Mouse (Mus musculus): ENCODE results near the gene Ptprk. TPM values are rescaled to one million over a fixed set of nuclear protein-coding genes. Genes with fewer than 3 reads are reported as not detected.

The Ptprk gene
- polyA plus RNA-seq, 1 experiment from 2014 or later: 44.6 TPM

DNA sequence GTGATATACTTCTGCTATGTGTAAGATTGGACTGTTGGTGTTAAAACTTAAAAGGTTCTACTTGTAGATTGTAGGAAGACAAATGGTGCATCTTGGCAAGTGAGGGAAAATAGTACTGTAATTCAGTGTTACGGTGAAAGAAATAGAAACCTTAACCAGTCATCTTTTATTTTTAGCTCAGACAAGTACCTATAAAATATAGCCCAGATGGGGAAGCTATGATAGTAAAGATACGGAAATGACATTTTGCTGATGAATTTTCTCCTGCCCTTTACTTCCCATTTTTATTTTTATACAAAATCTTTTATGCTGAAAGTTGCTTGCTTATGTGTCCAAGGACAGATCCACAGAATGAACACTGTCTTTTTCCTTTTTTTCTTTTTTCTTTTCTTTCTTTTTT, 248.4 kb downstream of the Ptprk start:
- H3K4me3 ChIP-seq (ENCODE audit: low read length): no peak overlapping the region

DNA sequence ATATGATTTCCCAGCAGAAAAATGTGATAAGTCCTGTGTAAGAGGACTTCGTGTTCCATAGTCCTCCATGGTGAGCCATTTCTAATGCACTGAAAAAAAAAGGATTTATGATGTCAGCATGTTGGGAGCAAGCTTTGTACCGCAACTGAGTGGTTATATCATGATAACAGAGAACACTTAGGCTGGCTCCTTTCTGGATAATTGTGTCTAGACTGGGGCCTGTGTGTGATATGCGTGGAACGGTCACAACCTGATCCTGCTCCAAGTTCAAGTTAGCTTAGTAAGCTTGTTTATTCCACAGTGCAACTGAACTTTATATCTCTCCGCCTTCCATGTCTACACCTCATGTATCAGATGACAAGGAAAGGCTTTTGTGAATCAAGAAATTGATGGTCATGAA, 260.6 kb downstream of the Ptprk start:
- no peak for ATAC-seq (ENCODE audit: low read depth)
- Histone ChIP-seq H3K36me3 (ENCODE audit: control insufficient read depth, insufficient read depth, low read length) (no peaks in the 10 kb centered on the region), H3K9ac (ENCODE audit: low read length) (no peak overlapping the region), H3K4me1 (replicated peaks; ENCODE audit: control insufficient read depth, insufficient read depth, low read length) (no peaks in the 10 kb centered on the region), H3K27me3 (ENCODE audit: control insufficient read depth, insufficient read depth, low read depth, low read length) (no peaks in the 10 kb centered on the region), H3K4me3 (ENCODE audit: low read length) (no peak overlapping the region), H3K4me2 (ENCODE audit: low read depth, low read length) (no peak overlapping the region), H3K27ac (ENCODE audit: low read length) (no peak overlapping the region), H3K9me3 (ENCODE audit: control insufficient read depth, low read length) (no peaks in the 10 kb centered on the region)
- 72% methylated on average over 5 of the region's 5 CpGs for WGBS

More for the DNA sequence above, 248.4 kb downstream of the Ptprk start:
- Histone ChIP-seq H3K4me2 (ENCODE audit: low read depth, low read length) (no peak overlapping the region), H3K27ac (ENCODE audit: low read length) (no peak overlapping the region), H3K36me3 (ENCODE audit: control insufficient read depth, insufficient read depth, low read length) (no peaks in the 10 kb centered on the region), H3K9me3 (ENCODE audit: control insufficient read depth, low read length) (no peaks in the 10 kb centered on the region), H3K9ac (ENCODE audit: low read length) (no peak overlapping the region), H3K4me1 (replicated peaks; ENCODE audit: control insufficient read depth, insufficient read depth, low read length) (no peaks in the 10 kb centered on the region), H3K27me3 (ENCODE audit: control insufficient read depth, insufficient read depth, low read depth, low read length) (no peaks in the 10 kb centered on the region)
- no peak for ATAC-seq (ENCODE audit: low read depth)
- 92% methylated on average over 2 of the region's 2 CpGs for WGBS

DNA sequence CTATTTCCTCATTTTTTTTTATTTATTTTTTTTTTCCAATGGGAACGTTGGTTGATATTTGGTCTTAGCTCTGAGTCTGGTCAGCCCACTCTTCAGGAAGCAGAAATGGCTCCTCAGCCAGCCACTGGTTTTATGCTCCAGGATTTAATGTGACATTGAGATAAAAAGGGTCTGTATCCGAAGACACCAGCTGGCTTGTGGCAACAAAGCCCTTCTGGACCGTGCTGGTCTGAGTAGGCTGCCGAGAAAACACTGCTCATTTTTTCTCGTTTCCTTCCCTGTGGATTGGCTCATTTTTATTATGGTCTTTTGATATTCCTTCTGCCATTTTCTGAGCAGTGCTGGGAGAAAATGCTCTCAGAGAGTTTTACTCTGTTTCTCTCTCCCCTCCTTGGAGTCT, 263.9 kb downstream of the Ptprk start:
- Histone ChIP-seq H3K27ac (ENCODE audit: low read length) (no peak overlapping the region), H3K27me3 (ENCODE audit: control insufficient read depth, insufficient read depth, low read depth, low read length) (no peaks in the 10 kb centered on the region), H3K4me1 (replicated peaks; ENCODE audit: control insufficient read depth, insufficient read depth, low read length) (no peaks in the 10 kb centered on the region), H3K9me3 (ENCODE audit: control insufficient read depth, low read length) (no peaks in the 10 kb centered on the region), H3K4me3 (ENCODE audit: low read length) (no peak overlapping the region), H3K9ac (ENCODE audit: low read length) (no peak overlapping the region), H3K4me2 (ENCODE audit: low read depth, low read length) (no peak overlapping the region), H3K36me3 (ENCODE audit: control insufficient read depth, insufficient read depth, low read length) (no peaks in the 10 kb centered on the region)
- WGBS: 57% methylated on average over 5 of the region's 5 CpGs
- ATAC-seq (ENCODE audit: low read depth): no peak

DNA sequence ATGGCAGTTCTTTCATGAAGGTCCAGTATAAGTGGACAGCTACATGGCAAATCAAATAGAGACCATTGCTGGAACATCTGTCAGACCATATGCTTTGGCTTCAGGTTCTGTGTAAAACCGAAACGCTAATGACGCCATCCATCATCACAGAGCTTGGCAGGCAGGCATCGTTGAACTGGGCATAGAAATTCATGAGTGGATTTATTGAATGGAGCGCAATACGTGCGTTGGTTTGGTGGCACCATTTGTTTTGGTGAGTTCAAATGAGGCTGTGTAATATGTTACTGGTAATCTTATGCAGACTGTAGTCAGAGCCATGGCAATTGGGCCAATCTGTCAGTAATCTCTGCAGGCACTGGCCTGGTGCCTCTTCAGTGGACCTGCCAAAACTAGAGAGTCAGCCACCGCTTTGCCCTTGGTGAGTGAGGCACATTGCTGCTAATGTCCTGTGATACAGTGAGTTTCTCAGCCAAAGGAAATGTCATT, 270.6 kb downstream of the Ptprk start:
- H3K4me3 ChIP-seq (ENCODE audit: low read length): no peak overlapping the region
- 88% methylated on average over 8 of the region's 8 CpGs for WGBS
- no peak for ATAC-seq (ENCODE audit: low read depth)

DNA sequence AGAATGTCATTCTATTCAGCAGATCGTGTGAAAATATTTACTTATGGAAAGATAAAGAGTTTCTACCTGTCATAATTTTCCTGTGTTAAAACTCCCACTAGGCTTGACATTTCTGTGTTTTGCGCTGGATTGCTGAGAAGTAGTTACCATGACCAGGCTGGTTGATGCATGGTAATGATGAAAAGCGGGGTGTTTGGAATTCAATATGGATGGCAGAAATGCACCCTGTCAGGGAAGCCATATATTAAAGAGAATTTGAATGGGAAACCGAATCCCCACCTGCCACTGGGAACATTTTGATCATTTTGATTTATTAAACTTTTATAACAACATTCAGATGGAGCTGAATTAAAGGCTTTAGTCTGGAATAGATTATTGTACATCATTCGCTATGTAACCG, 290.7 kb downstream of the Ptprk start:
- ATAC-seq (ENCODE audit: low read depth): no peak
- no peaks in the 10 kb centered on the region for H3K9me3 ChIP-seq (ENCODE audit: control insufficient read depth, low read length)
- WGBS: 81% methylated on average over 6 of the region's 6 CpGs
- H3K9ac ChIP-seq (ENCODE audit: low read length): no peak overlapping the region
- no peaks in the 10 kb centered on the region for H3K27me3 ChIP-seq (ENCODE audit: control insufficient read depth, insufficient read depth, low read depth, low read length)
- H3K36me3 ChIP-seq (ENCODE audit: control insufficient read depth, insufficient read depth, low read length): no peaks in the 10 kb centered on the region
- H3K4me2 ChIP-seq (ENCODE audit: low read depth, low read length): no peak overlapping the region
- H3K4me1 ChIP-seq (replicated peaks; ENCODE audit: control insufficient read depth, insufficient read depth, low read length): no peaks in the 10 kb centered on the region
- no peak overlapping the region for H3K4me3 ChIP-seq (ENCODE audit: low read length)
- H3K27ac ChIP-seq (ENCODE audit: low read length): no peak overlapping the region

More for the DNA sequence above, 270.6 kb downstream of the Ptprk start:
- no peak overlapping the region for H3K9ac ChIP-seq (ENCODE audit: low read length)
- H3K36me3 ChIP-seq (ENCODE audit: control insufficient read depth, insufficient read depth, low read length): no peaks in the 10 kb centered on the region
- no peaks in the 10 kb centered on the region for H3K27me3 ChIP-seq (ENCODE audit: control insufficient read depth, insufficient read depth, low read depth, low read length)
- no peaks in the 10 kb centered on the region for H3K4me1 ChIP-seq (replicated peaks; ENCODE audit: control insufficient read depth, insufficient read depth, low read length)
- no peak overlapping the region for H3K27ac ChIP-seq (ENCODE audit: low read length)
- no peak overlapping the region for H3K4me2 ChIP-seq (ENCODE audit: low read depth, low read length)
- no peaks in the 10 kb centered on the region for H3K9me3 ChIP-seq (ENCODE audit: control insufficient read depth, low read length)

DNA sequence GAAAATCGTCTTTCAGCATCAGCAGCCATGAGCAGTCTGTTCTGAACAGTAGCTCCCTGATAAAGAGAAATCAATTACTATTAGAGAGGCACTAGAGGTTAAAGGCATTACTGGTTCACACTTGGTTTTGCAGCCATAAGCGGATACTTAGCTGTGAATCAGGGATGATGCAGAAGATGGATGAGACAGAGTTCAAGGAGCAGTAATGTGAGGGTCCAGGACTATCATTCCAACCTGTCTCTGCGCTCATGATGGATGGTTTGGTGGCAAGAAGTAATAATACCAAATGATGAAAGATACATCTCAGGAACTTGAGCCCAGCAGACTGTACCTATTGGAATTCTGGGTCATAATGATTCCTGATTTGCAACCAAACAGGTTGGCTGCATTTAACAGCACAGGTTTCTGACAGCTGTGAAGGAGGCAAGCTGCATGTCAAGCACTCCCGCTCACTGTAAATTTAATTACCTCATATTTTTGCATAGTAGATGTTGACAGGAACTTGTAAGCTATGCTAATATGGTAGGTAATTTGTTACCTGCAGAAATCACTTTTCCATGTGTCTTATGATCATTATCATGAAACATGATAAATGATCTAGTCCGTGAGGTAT, 291.6 kb downstream of the Ptprk start:
- no peaks in the 10 kb centered on the region for H3K27me3 ChIP-seq (ENCODE audit: control insufficient read depth, insufficient read depth, low read depth, low read length)
- H3K36me3 ChIP-seq (ENCODE audit: control insufficient read depth, insufficient read depth, low read length): no peaks in the 10 kb centered on the region
- no peaks in the 10 kb centered on the region for H3K9me3 ChIP-seq (ENCODE audit: control insufficient read depth, low read length)
- ATAC-seq (ENCODE audit: low read depth): no peak
- no peak overlapping the region for H3K4me3 ChIP-seq (ENCODE audit: low read length)
- no peak overlapping the region for H3K4me2 ChIP-seq (ENCODE audit: low read depth, low read length)
- no peak overlapping the region for H3K9ac ChIP-seq (ENCODE audit: low read length)
- no peaks in the 10 kb centered on the region for H3K4me1 ChIP-seq (replicated peaks; ENCODE audit: control insufficient read depth, insufficient read depth, low read length)
- H3K27ac ChIP-seq (ENCODE audit: low read length): no peak overlapping the region
- 74% methylated on average over 5 of the region's 5 CpGs for WGBS

DNA sequence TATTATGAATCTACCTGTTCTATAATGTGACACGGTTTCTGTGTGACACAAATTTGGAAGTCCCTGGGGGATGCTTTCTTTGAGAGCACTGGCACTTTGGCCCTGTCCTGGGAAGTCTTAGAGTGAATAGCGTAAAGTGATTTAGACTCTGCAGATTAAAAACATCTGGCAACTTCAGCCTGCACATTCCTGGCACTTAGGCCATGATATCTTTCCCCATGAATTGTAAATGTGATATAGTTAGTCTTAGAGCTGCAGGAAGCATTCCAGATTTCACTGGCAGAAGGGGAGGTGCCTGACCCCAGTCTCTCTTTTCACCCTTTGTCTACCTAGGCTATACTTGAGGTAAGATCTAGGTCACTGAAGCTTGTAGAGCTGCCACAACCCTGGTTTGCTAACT, 295.2 kb downstream of the Ptprk start:
- H3K9ac ChIP-seq (ENCODE audit: low read length): no peak overlapping the region
- no peak for ATAC-seq (ENCODE audit: low read depth)
- H3K4me1 ChIP-seq (replicated peaks; ENCODE audit: control insufficient read depth, insufficient read depth, low read length): no peaks in the 10 kb centered on the region
- H3K27ac ChIP-seq (ENCODE audit: low read length): no peak overlapping the region
- no peaks in the 10 kb centered on the region for H3K27me3 ChIP-seq (ENCODE audit: control insufficient read depth, insufficient read depth, low read depth, low read length)
- no peak overlapping the region for H3K4me2 ChIP-seq (ENCODE audit: low read depth, low read length)
- H3K4me3 ChIP-seq (ENCODE audit: low read length): no peak overlapping the region
- 54% methylated on average over 2 of the region's 2 CpGs for WGBS
- no peaks in the 10 kb centered on the region for H3K36me3 ChIP-seq (ENCODE audit: control insufficient read depth, insufficient read depth, low read length)
- H3K9me3 ChIP-seq (ENCODE audit: control insufficient read depth, low read length): no peaks in the 10 kb centered on the region

DNA sequence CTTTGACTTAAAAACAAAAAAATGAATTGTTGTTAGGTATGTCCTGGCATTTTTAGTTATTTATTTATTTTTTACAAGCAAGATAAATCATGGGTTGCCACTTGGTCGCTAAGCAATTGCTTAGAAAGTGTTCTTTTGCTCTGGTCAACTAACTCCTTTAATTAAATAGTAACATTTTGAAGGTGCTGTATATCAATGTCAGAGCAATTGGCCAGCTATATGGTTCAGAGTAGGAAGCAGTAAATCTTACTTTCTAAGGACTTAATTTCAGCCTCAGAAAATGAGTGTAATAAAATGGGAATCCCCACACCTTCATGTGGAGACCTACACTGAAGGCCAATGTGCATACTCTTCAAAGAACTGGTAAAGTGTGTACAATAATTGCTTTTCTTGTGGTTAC, 300.3 kb downstream of the Ptprk start:
- H3K27me3 ChIP-seq (ENCODE audit: control insufficient read depth, insufficient read depth, low read depth, low read length): no peaks in the 10 kb centered on the region
- no peaks in the 10 kb centered on the region for H3K9me3 ChIP-seq (ENCODE audit: control insufficient read depth, low read length)
- H3K4me1 ChIP-seq (replicated peaks; ENCODE audit: control insufficient read depth, insufficient read depth, low read length): no peaks in the 10 kb centered on the region
- no peak overlapping the region for H3K9ac ChIP-seq (ENCODE audit: low read length)
- H3K4me2 ChIP-seq (ENCODE audit: low read depth, low read length): no peak overlapping the region
- no peaks in the 10 kb centered on the region for H3K36me3 ChIP-seq (ENCODE audit: control insufficient read depth, insufficient read depth, low read length)
- whole genome bisulfite sequencing: 81% methylated on average over 1 of the region's 1 CpGs
- no peak overlapping the region for H3K4me3 ChIP-seq (ENCODE audit: low read length)
- no peak overlapping the region for H3K27ac ChIP-seq (ENCODE audit: low read length)
- no peak for ATAC-seq (ENCODE audit: low read depth)

DNA sequence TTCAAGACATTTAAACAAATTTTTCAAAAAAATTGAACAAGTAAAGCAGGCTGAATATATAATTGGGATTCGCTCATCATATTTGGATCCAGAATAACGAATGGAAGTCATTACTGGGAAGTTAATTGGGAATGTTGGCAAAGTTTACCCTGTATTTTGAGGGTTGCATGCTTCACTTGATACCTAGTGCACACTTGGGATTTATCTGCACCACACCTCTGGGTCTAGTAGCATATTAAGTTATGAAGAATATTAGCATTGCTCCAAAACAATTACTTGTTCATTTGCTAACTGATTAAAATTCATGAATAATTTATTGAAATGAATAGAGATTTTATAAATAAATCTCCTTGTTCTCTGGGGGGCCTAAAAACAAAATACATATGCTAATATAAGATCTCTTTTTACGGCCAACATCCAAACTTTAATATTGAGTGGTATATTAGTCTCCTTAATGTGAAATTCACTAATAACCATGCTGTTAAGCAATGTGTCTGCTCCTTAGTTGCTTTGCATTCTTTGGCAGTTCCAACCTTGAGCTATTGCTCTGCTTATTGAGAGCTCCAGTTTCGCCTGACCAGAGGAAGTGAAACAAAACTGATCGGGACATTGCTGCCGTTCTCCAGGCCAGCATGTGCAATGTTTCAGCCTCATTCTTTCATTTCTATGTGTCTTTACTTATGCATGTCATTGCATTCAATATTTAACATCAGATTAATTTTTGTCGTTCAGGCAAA, 305.3 kb downstream of the Ptprk start:
- H3K4me1 ChIP-seq (replicated peaks; ENCODE audit: control insufficient read depth, insufficient read depth, low read length): no peaks in the 10 kb centered on the region
- H3K27ac ChIP-seq (ENCODE audit: low read length): no peak overlapping the region
- no peaks in the 10 kb centered on the region for H3K27me3 ChIP-seq (ENCODE audit: control insufficient read depth, insufficient read depth, low read depth, low read length)
- no peak overlapping the region for H3K4me3 ChIP-seq (ENCODE audit: low read length)
- H3K36me3 ChIP-seq (ENCODE audit: control insufficient read depth, insufficient read depth, low read length): no peaks in the 10 kb centered on the region
- no peaks in the 10 kb centered on the region for H3K9me3 ChIP-seq (ENCODE audit: control insufficient read depth, low read length)
- no peak overlapping the region for H3K4me2 ChIP-seq (ENCODE audit: low read depth, low read length)
- 87% methylated on average over 7 of the region's 7 CpGs for WGBS
- no peak overlapping the region for H3K9ac ChIP-seq (ENCODE audit: low read length)
- ATAC-seq (ENCODE audit: low read depth): no peak
